Mouse (Mus musculus) MEL (cell line): ENCODE results near the gene Lrrc73.

Source experiments
- CTCF ChIP-seq, 3 experiments: IDR thresholded peaks in 2 of 3; conservative IDR thresholded peaks in 1 of 3; 2 replicates each; pipeline ENCODE4 v1.5.1; 2011 to 2012; ENCODE audit warnings: low read length in 3 of 3, low read depth in 2 of 3, mild to moderate bottlenecking in 2 of 3, improper control_type of control experiment in 1 of 3, inconsistent platforms in 1 of 3, mixed read lengths in 1 of 3, moderate library complexity in 1 of 3; ENCODE audit not compliant: control insufficient read depth in 1 of 3, insufficient read depth in 1 of 3, poor library complexity in 1 of 3, severe bottlenecking in 1 of 3
- HCFC1 ChIP-seq: IDR thresholded peaks from 2 replicates; pipeline ENCODE4 v1.6.1; 2012; ENCODE audit warnings: low read depth, mild to moderate bottlenecking, inconsistent platforms, low read length, improper control_type of control experiment, moderate library complexity
- MXI1 ChIP-seq: IDR thresholded peaks from 2 replicates; pipeline ENCODE4 v1.6.1; 2011; ENCODE audit warnings: mild to moderate bottlenecking, low read depth, low read length, improper control_type of control experiment
- RAD21 ChIP-seq: IDR thresholded peaks from 2 replicates; pipeline ENCODE4 v1.6.1; 2011; ENCODE audit warnings: mild to moderate bottlenecking, low read depth, low read length, improper control_type of control experiment
- TAL1 ChIP-seq: IDR thresholded peaks from 2 replicates; pipeline ENCODE4 v1.6.1; 2012; ENCODE audit warnings: mild to moderate bottlenecking, inconsistent platforms, low read length, moderate library complexity, mixed read lengths
- ZC3H11A ChIP-seq: IDR thresholded peaks from 2 replicates; pipeline ENCODE4 v1.6.1; 2012; ENCODE audit warnings: low read depth, mild to moderate bottlenecking, inconsistent platforms, low read length, improper control_type of control experiment

DNA sequence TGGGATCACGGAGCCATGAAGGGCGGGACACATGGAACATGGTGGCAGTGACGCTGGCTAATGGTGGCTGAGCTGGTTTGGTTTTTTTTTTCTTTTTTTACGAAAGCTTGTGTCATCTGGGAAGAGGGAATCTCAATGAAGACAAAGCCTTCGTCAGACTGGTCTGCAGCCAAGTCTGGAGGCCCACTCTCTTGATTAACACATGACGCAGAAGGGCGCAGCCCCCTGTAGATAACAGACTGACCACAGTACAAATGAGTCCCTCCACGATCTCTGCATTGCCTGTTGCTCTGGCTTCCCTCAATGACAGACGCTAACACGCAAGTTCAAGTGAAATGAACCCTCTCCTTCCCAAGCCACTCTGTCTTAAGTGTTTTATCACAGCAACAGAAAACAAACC lies 22.2 kb downstream of the Lrrc73 start:
- no peak for TF ChIP-seq CTCF (IDR thresholded peaks at IDR 0.05 in 2 of 3, conservative IDR thresholded peaks at IDR 0.05 in 1 of 3; ENCODE audit: control insufficient read depth in 1 of 3, insufficient read depth in 1 of 3, low read depth in 2 of 3, low read length in 3 of 3, poor library complexity in 1 of 3, severe bottlenecking in 1 of 3)
- no peak for TF ChIP-seq MXI1
- TF ChIP-seq TAL1 = no peak
- no peak for TF ChIP-seq ZC3H11A
- no peak for TF ChIP-seq HCFC1
- no peak for TF ChIP-seq RAD21
